Mouse (Mus musculus) testis, adult 2 months (tissue): Measurements from ENCODE around the gene Trio. TPM values are rescaled to one million over a fixed set of nuclear protein-coding genes. Genes with fewer than 3 reads are reported as not detected.
A peak's percentile ranks its signal among the peaks of the same experiment; 100 is the strongest.

ENCODE experiments used
- H3K27ac ChIP-seq: fragments of 200-500 bp; 2 replicates; pipeline ENCODE4 v1.5.1; 2012; ENCODE audit warnings: low read depth, low read length; ENCODE audit not compliant: control insufficient read depth, insufficient read depth
- H3K27me3 ChIP-seq: fragments of 200-500 bp; 2 replicates; pipeline ENCODE4 v1.6.1; 2012; ENCODE audit warnings: mild to moderate bottlenecking, low read length, moderate library complexity; ENCODE audit not compliant: control insufficient read depth, insufficient read depth
- H3K36me3 ChIP-seq: fragments of 200-500 bp; 2 replicates; pipeline ENCODE4 v1.6.1; 2012; ENCODE audit warnings: mild to moderate bottlenecking, low read length; ENCODE audit not compliant: control insufficient read depth, insufficient read depth
- H3K4me1 ChIP-seq: fragments of 200-500 bp; 2 replicates; pipeline ENCODE4 v1.6.1; 2012; ENCODE audit warnings: low read length; ENCODE audit not compliant: control insufficient read depth, insufficient read depth
- H3K4me3 ChIP-seq: fragments of 200-500 bp; 2 replicates; pipeline ENCODE4 v1.5.1; 2012; ENCODE audit warnings: low read depth, mild to moderate bottlenecking, low read length, moderate library complexity, mixed read lengths; ENCODE audit not compliant: control insufficient read depth
- CTCF ChIP-seq: fragments of 200-500 bp; IDR thresholded peaks from 2 replicates; pipeline ENCODE4 v1.5.1; 2012; ENCODE audit warnings: low read depth, mild to moderate bottlenecking, inconsistent platforms, low read length, moderate library complexity; ENCODE audit not compliant: control insufficient read depth, insufficient read depth, insufficient replicate concordance
- POLR2A ChIP-seq: fragments of 200-500 bp; IDR thresholded peaks from 2 replicates; pipeline ENCODE4 v1.6.1; 2012; ENCODE audit warnings: low read depth, mild to moderate bottlenecking, inconsistent platforms, low read length, moderate library complexity; ENCODE audit not compliant: control insufficient read depth
- polyA plus RNA-seq: library from polyadenylated mRNA; depleted of rRNA; stranded (reverse); fragments of >200 nt; gene quantifications from 2 replicates; pipeline ENCODE4 v1.2.3, GENCODE M21; 2012

The Trio gene
- polyA plus RNA-seq, 1 experiment, result 18.8 TPM

DNA sequence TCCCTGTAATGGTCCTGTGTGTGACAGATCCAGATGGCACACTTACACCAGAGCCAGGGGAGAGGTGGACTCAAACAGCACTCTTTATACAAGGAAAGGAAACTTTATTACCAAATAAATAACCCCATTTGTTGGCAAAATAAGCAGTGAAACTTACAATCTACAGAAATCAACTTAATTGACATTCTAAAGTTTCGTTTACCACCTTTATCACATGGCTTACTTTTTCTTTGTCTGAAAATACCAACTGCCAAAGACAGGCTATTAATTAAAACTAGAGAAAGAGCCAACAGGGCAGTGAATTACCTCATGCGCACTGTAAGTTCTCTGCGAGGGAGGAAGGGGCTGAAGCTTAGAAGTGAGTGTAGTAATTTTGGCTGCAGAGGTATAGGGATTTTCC lies 236.3 kb downstream of the Trio start:
- Histone ChIP-seq H3K36me3 (no peaks in the 10 kb centered on the region), H3K27ac (no peak overlapping the region), H3K4me1 (peaks cover 3% of the 10 kb centered on the region; the same call in 1 of the 2 replicates), H3K4me3 (no peak overlapping the region), H3K27me3 (no peaks in the 10 kb centered on the region)
- TF ChIP-seq CTCF, result no peak
- TF ChIP-seq POLR2A, result no peak

DNA sequence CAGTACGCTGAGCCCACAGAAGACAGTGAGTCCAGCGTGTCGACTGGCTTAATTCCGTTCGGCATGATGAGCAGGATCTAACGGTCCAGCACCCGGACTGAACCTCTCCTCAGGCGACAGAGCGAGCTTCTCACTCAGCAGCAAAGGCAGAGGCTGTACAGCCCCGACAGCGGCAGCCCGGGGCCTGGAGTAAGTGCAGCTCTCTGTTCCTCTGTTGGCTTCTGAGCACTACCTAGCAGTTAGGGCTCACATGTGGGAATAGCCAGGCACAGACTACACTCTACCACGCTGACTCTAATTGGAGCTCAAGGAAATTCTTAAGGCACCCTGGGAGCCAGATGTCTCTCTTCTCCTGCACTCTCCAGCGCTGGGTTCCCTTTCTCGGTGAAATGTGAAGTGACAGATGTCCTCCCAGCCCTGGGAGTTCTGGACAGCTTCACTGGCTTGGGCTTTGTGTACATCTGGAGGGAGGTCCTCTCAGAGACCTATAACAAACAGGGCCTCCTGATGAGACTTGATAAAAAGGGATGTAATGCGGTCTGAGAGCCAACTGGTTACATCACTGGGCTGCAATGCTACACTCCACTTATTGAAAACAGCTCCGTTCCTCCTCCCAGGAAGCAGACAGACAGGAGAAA lies 237.4 kb downstream of the Trio start:
- Histone ChIP-seq H3K4me3 (peak overlapping the region; percentile 46; the same call in 1 of the 2 replicates), H3K4me1 (peaks cover 5% of the 10 kb centered on the region; the same call in 1 of the 2 replicates), H3K27ac (peak overlapping the region; percentile 47), H3K27me3 (no peaks in the 10 kb centered on the region), H3K36me3 (no peaks in the 10 kb centered on the region)
- no peak for TF ChIP-seq POLR2A
- TF ChIP-seq CTCF, result no peak

- H3K36me3 ChIP-seq, result no peaks in the 10 kb centered on the region
- no peak overlapping the region for H3K4me3 ChIP-seq
- TF ChIP-seq POLR2A (no peak), CTCF (no peak)
- H3K27me3 ChIP-seq, result no peaks in the 10 kb centered on the region
- H3K27ac ChIP-seq, result peak overlapping the region; percentile 39
- H3K4me1 ChIP-seq, result 0 out of 2 replicates have a peak, but pooled peaks cover 2% of the 10 kb centered on the region
These were observed 238.5 kb downstream of the Trio start for GRCm38 (mm10) chr15:27787151-27787550.

DNA sequence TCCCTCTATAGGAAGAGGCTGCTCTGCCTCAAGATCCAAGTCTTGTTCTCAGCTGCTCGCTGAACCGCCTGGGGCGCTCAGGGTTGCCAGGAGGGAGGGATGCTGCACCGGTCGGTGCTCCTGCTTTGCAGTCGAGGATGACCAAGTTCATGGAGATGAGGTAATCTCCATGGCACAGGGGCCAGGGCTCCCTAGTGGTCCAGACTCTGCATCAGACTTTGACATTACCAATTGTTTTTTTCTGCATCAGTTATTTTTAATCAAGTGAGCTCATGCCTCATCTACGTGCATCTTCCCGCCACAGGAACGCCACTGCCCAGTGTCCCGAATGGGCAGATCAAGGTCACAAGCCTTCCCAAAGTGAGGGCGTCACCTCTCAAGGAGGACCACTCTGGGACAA lies 239.2 kb downstream of the Trio start:
- no peak overlapping the region for H3K4me3 ChIP-seq
- H3K36me3 ChIP-seq, result no peaks in the 10 kb centered on the region
- 0 out of 2 replicates have a peak, but pooled peaks cover 2% of the 10 kb centered on the region for H3K4me1 ChIP-seq
- H3K27me3 ChIP-seq, result no peaks in the 10 kb centered on the region
- H3K27ac ChIP-seq, result no peak overlapping the region; the same call in 1 of the 2 replicates
- no peak for TF ChIP-seq CTCF
- TF ChIP-seq POLR2A, result no peak

GRCm38 (mm10) chr15:27785280-27786001 lies 240.2 kb downstream of the Trio start:
- no peak overlapping the region for H3K4me3 ChIP-seq
- no peaks in the 10 kb centered on the region for H3K27me3 ChIP-seq
- 0 out of 2 replicates have a peak, but pooled peaks cover 2% of the 10 kb centered on the region for H3K4me1 ChIP-seq
- TF ChIP-seq CTCF (no peak), POLR2A (no peak)
- H3K36me3 ChIP-seq, result no peaks in the 10 kb centered on the region
- H3K27ac ChIP-seq, result peak overlapping the region; percentile 33

DNA sequence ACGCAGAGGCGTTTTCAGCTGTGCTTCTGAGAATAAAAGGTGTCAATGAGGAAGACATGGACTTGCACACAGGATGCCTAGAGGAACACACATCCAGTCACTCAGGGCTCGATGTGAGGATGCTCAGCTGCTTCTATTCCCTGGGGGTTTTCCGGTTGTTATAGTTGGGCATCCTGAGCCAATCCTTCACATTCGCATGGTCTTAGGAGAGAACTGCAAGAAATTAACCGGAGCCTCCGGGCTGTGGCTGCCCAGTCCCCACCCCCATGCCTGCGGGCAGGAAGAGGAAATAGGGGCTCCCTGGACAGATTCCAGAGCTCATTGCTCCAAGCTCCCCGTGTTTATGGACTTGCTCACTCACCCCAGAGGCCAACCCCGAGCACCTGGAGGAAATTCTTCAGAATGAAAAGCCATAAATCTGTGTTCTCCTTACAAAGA lies 241.5 kb downstream of the Trio start:
- TF ChIP-seq CTCF (no peak), POLR2A (no peak)
- peak overlapping the region; percentile 84 for H3K27ac ChIP-seq
- no peaks in the 10 kb centered on the region for H3K36me3 ChIP-seq
- H3K4me1 ChIP-seq, result 0 out of 2 replicates have a peak, but pooled peaks cover 2% of the 10 kb centered on the region
- H3K27me3 ChIP-seq, result no peaks in the 10 kb centered on the region
- H3K4me3 ChIP-seq, result no peak overlapping the region

DNA sequence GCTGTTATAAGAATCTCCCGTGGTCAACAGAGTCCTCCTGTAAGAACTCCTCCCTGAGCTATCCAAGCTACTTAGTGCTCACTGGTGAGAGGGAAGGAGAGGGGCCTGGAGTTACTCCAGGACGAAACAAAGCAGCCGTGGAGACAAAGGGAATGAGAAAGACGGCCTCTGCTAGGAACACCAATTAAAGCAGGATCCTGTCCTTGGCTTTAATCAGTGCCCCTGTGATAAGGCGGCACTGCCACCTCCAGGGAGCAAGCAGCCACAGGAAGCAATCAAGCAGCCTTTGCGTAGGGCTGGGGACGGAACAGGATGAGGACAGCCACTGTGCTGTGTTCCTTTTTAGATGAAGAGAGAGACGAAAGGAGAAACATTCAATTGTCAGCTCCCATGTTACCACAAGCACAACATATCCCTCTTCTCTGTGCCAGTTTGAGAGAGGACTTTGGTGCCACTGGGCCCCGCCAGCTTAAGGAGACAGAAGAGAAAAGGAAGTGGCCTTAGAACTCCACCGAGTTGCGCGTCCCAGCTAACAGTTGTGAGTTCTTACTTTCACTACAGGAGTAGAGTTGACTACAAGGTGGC lies 242.0 kb downstream of the Trio start:
- TF ChIP-seq POLR2A (no peak; the same call in 1 of the 2 replicates), CTCF (peak; percentile 17; the same call in 1 of the 2 replicates)
- Histone ChIP-seq H3K36me3 (no peaks in the 10 kb centered on the region), H3K27me3 (no peaks in the 10 kb centered on the region), H3K4me1 (0 out of 2 replicates have a peak, but pooled peaks cover 2% of the 10 kb centered on the region), H3K27ac (peak overlapping the region; percentile 84), H3K4me3 (no peak overlapping the region)
